Mouse (Mus musculus) kidney, postnatal 4 days (tissue): ENCODE data around the gene L1cam.

ENCODE experiments used
- DNase-seq, 2 experiments: peaks; one replicate each; pipeline ENCODE4 v3.0.0; 2021; ENCODE audit warnings: mixed read lengths in 2 of 2

The L1cam gene

GRCm38 (mm10) chrX:73875881-73876280, 20.0 kb downstream of the L1cam start:
- no peak for DNase-seq

GRCm38 (mm10) chrX:73871956-73872355, 23.9 kb downstream of the L1cam start:
- DNase-seq, result no peak

- no peak for DNase-seq
Measured at GRCm38 (mm10) chrX:73871474-73871873, 24.4 kb downstream of the L1cam start.

DNA sequence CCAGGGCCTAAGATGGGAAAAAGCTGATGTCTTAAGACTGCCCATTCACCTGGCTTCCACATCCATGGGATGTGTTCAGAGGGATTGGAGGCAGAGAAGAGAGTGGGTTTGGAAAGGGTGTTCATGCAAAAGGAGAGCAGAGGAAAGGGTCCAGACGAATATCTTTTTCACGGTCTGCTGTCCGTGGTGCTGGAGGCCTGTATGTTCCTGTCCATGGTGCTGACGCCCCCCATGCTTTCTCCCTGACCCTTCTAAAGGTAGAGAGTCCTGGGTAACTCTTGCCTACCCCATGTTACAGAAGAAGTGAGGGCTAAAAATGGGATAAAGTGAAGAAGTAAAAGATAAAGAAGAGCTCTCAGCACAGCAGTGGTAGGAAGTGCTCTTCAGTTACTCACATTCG, 26.6 kb downstream of the L1cam start:
- peak; percentile 55 to 71 for DNase-seq

- DNase-seq, result no peak
Measured at GRCm38 (mm10) chrX:73867852-73868251, 28.1 kb downstream of the L1cam start.

GRCm38 (mm10) chrX:73867256-73867655, 28.6 kb downstream of the L1cam start:
- no peak for DNase-seq

DNA sequence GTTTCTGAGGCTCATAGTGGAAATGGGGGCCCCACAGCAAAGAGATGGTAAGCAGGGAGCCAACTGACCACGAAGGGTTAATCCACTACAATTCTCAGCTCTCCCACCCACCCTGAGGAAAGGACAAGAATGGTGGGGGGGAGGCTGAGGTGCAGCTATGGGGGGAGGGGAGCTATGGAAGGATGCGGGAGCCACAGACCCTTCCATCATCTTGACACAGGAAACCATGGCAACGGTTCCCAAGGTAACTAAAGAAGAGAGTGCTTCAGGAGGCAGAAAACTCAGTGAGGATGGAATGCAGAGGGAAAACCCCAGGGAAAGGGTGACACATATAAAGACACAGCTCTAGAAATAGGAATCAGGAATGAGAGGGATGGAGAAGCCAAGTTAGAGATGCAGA, 31.2 kb downstream of the L1cam start:
- no peak for DNase-seq

- DNase-seq, result no peak
Measured at GRCm38 (mm10) chrX:73855087-73855408, 40.9 kb downstream of the L1cam start.

GRCm38 (mm10) chrX:73854326-73855086, 41.4 kb downstream of the L1cam start:
- no peak for DNase-seq

GRCm38 (mm10) chrX:73836691-73837090, 59.2 kb downstream of the L1cam start:
- DNase-seq, result no peak

- no peak for DNase-seq
Measured at GRCm38 (mm10) chrX:73835731-73836130, 60.2 kb downstream of the L1cam start.

GRCm38 (mm10) chrX:73824185-73825151, 71.4 kb downstream of the L1cam start, which contains the start of gene Pdzd4:
TSS of gene Pdzd4 (minus strand) at chrX:73824969.
- DNase-seq, result peak; percentile 75 to 79

DNA sequence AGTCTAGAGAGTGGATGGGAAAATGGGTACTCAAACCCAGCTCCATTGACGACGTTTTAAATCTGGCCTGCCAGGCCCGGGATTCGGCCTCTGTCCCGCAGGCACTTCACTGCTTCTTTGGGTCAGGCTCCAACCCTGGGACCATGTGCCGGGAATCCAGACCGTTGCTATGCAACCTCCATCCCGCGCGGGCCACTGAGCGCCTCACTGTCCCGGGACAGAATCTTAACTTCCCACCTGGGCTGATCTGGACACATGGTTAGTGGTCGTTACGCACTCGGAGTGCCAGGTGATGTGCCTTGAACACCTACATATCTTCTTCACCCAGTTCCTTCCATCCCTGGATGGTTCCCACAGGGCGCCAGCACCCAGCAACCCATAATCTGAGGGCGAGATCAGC, 72.2 kb downstream of the L1cam start:
- DNase-seq, result peak; percentile 11 to 25

DNA sequence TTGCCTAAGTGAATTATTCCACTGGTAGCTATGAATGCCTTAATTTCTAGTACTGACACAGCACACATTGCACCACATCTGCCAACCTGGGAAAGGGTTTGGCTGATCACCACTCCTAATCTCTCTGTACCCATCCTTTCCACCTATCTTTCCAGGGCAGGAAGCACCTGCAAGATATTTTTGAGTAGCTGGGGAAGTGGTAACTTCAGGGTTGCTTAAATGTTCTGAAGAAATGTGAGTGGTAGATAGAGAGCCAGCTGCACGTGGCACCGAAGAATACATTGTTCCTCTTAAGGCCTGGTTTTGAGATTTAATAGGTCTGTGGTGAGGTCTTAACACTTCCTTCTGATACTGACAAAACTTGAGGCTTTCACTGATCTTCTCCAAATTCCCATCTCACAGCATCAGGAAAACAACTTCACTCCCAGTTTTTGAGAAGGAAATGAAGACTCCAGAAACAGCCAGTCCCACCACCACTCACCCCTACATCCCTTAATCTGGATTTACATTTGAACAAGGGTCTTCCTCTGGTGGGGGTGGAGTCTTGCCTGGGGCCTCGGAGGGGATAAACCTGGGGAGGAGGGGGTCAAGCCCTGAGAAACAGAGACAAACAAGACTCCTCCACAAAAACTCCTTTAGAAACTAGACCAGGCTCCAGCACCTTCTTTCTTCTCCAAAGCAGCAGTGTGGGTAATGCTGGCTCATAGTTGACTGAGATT, 79.2 kb downstream of the L1cam start:
- DNase-seq, result no peak

DNA sequence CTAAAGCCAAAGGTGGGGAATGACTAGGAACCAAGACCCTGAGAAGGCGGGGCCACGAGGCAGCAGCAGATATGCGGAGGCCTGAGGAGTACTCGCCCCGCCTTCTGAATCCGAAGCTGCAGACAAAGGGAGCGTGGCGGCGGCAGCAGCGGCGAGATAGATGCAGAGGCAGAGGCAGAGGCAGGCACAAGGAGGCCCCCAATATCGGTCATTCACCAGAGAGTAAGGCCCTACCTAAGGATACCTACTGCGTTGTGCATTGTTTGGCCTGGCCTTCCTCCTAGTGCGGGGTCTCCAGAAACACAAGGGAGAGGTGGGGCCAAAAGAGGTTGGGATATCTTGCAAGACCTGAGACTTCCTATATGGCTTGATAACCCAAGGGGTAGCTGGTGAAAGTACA, 80.8 kb downstream of the L1cam start:
- peak; percentile 26 to 33 for DNase-seq

DNA sequence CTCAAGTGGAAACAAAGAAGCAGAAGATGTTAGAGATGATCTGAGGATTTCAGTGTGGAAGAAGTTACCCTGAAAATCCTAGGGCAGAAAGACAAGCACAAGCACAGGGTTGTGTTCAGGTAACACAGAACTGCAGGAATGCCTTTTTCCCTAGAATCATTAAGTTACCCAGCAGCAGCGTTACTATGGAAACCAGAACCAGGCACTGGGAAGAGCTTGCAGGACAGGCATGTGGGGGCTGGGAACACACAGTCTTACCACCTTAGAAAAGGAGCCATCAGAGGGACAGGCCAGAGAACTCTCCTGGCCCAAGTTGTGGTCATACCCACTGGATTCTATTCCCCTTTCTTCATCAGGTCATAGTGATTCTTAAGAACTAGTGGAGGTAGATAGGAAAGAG, 90.1 kb downstream of the L1cam start:
- DNase-seq, result no peak
